In the genomic region with DNA sequence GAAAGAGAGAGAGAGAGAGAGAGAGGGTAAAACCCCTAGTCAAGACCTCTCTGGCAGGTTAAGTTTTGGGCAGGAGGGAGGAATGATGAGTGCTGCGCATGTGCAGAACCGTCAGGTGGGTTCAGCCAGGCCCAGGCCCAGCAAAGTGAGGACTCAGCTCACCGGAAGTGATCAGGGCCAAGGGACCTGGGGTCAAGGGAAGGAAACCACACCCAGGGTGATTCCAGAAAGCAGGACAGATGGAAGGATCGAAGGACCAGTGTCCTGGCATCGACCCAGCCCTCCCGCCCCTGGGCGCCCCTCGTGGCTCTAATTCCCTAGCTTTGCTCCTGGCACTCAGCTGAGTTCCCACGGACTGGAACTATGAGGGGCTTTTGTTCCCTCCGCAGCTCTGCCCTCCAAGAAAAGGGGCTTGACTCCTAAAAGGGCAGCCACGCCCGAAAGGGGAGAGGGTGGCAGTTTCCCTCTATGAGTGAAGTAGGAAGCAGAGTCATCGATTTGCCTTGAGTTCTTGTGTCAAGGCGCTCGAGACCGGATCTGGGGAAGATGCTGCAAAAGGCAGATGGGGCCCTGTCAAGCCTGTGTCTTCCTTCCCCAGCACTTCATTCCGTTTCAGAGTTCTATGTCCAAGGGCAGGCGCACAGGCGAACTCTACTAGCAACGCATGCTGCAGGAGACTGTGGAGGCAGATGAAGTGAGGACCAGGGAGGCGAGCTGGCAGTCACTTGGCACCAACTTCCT, we compare ENCODE assay signal across 9 mouse cellular contexts. TPM values are rescaled to one million over a fixed set of nuclear protein-coding genes. Genes with fewer than 3 reads are reported as not detected.
A peak's percentile ranks its signal among the peaks of the same experiment; 100 is the strongest.
DNase-seq lines count a peak whose midpoint lies in the region; ATAC-seq and TF ChIP-seq lines count a peak whose summit lies in the region.
"Had no signal": no experiment of that assay in that cellular context is flagged by ENCODE, and none has a peak within 500 bp of the region (broad histone marks: within the 10 kb centered on the region; RNA-seq: fewer than 3 reads in every experiment).

No protein-coding gene starts in this region.

- no peak for TF ChIP-seq POLR2A in testis, adult 2 months (IDR thresholded peaks at IDR 0.05; ENCODE audit: control insufficient read depth, low read depth, low read length)

- 0 out of 2 replicates have a peak overlapping the region, but pooled peaks have one; percentile 9 for H3K4me2 ChIP-seq in forebrain, embryonic 14.5 days (ENCODE audit: low read length)
- no peak overlapping the region for H3K4me2 ChIP-seq in forebrain, embryonic 13.5 days
- H3K4me2 ChIP-seq in lung, embryonic 16.5 days (ENCODE audit: low read depth, low read length): 0 out of 2 replicates have a peak overlapping the region, but pooled peaks have one; percentile 27

- ATAC-seq in forebrain, embryonic 14.5 days: no peak
- ATAC-seq in forebrain, embryonic 13.5 days: no peak
- peak; percentile 41 for ATAC-seq in lung, embryonic 16.5 days (ENCODE audit: low read depth)
- no peak for ATAC-seq in activated CD4-positive, CD25-positive, alpha-beta regulatory T cell, adult 4 months

- no peaks in the 10 kb centered on the region for H3K27me3 ChIP-seq in forebrain, embryonic 14.5 days (replicated peaks; ENCODE audit: control insufficient read depth, insufficient read depth, low read length)
- no peaks in the 10 kb centered on the region for H3K27me3 ChIP-seq in forebrain, embryonic 13.5 days
- no peaks in the 10 kb centered on the region for H3K27me3 ChIP-seq in testis, adult 2 months (ENCODE audit: control insufficient read depth, insufficient read depth, low read length)
- no peaks in the 10 kb centered on the region for H3K27me3 ChIP-seq in lung, embryonic 16.5 days (ENCODE audit: control insufficient read depth, insufficient read depth, low read depth, low read length)

- H3K9me3 ChIP-seq in forebrain, embryonic 14.5 days (replicated peaks; ENCODE audit: control insufficient read depth, low read length): no peaks in the 10 kb centered on the region
- H3K9me3 ChIP-seq in forebrain, embryonic 13.5 days (replicated peaks): no peaks in the 10 kb centered on the region
- H3K9me3 ChIP-seq in lung, embryonic 16.5 days (ENCODE audit: control insufficient read depth, low read length): no peaks in the 10 kb centered on the region

- no peak overlapping the region for H3K9ac ChIP-seq in forebrain, embryonic 14.5 days (ENCODE audit: low read length)
- H3K9ac ChIP-seq in forebrain, embryonic 13.5 days: no peak overlapping the region
- no peak overlapping the region for H3K9ac ChIP-seq in lung, embryonic 16.5 days (ENCODE audit: low read length)

- H3K4me1 ChIP-seq in forebrain, embryonic 14.5 days (ENCODE audit: control insufficient read depth, insufficient read depth, low read length): peaks cover 16% of the 10 kb centered on the region
- peaks cover 25% of the 10 kb centered on the region for H3K4me1 ChIP-seq in forebrain, embryonic 13.5 days
- peaks cover 14% of the 10 kb centered on the region for H3K4me1 ChIP-seq in testis, adult 2 months (ENCODE audit: control insufficient read depth, insufficient read depth, low read length)
- peaks cover 45% of the 10 kb centered on the region for H3K4me1 ChIP-seq in lung, embryonic 16.5 days (replicated peaks; ENCODE audit: control insufficient read depth, insufficient read depth, low read length)

- 60% methylated on average over 21 of the region's 21 CpGs for WGBS in forebrain, embryonic 14.5 days
- WGBS in forebrain, embryonic 13.5 days: 67% methylated on average over 21 of the region's 21 CpGs
- 58% methylated on average over 21 of the region's 21 CpGs for WGBS in lung, embryonic 16.5 days

- H3K4me3 ChIP-seq in forebrain, embryonic 14.5 days (ENCODE audit: low read depth, low read length): no peak overlapping the region
- H3K4me3 ChIP-seq in forebrain, embryonic 13.5 days: no peak overlapping the region
- peak overlapping the region; percentile 44 for H3K4me3 ChIP-seq in testis, adult 2 months (ENCODE audit: control insufficient read depth, low read depth, low read length)
- H3K4me3 ChIP-seq in lung, embryonic 16.5 days (ENCODE audit: low read length): no peak overlapping the region

- TF ChIP-seq CTCF in testis, adult 2 months (IDR thresholded peaks at IDR 0.05; ENCODE audit: control insufficient read depth, insufficient read depth, insufficient replicate concordance, low read depth, low read length): no peak

- no peak overlapping the region for H3K27ac ChIP-seq in forebrain, embryonic 14.5 days (ENCODE audit: low read depth, low read length)
- no peak overlapping the region; the same call in 1 of the 2 replicates for H3K27ac ChIP-seq in forebrain, embryonic 13.5 days
- H3K27ac ChIP-seq in testis, adult 2 months (ENCODE audit: control insufficient read depth, insufficient read depth, low read depth, low read length): peak overlapping the region; percentile 26; the same call in 1 of the 2 replicates
- peak overlapping the region; percentile 80 for H3K27ac ChIP-seq in lung, embryonic 16.5 days (ENCODE audit: low read length)

- H3K36me3 ChIP-seq in forebrain, embryonic 14.5 days (ENCODE audit: control insufficient read depth, insufficient read depth, low read length): peaks cover 8% of the 10 kb centered on the region; the same call in 1 of the 2 replicates
- peaks cover 21% of the 10 kb centered on the region for H3K36me3 ChIP-seq in forebrain, embryonic 13.5 days (ENCODE audit: poor library complexity, severe bottlenecking)
- no peaks in the 10 kb centered on the region for H3K36me3 ChIP-seq in testis, adult 2 months (ENCODE audit: control insufficient read depth, insufficient read depth, low read length)
- H3K36me3 ChIP-seq in lung, embryonic 16.5 days (ENCODE audit: control insufficient read depth, insufficient read depth, low read length): peaks cover 10% of the 10 kb centered on the region

- peak; percentile 25 for DNase-seq in forebrain, embryonic 14.5 days (ENCODE audit: low spot score)
- no peak for DNase-seq in testis, postnatal 14 days (ENCODE audit: low spot score)
- no peak for DNase-seq in layer of hippocampus, postnatal 25 days (ENCODE audit: extremely low spot score in 1 of 2, low spot score in 1 of 2)
- no peak for DNase-seq in urinary bladder, postnatal 14 days (ENCODE audit: low spot score)
- DNase-seq: left cerebral cortex, postnatal 4 days had no signal

RNA-seq across cellular contexts. Expression of a gene that starts 12.6 kb away (rescaled TPM):
- 7.9 and 9.6 TPM in 2 replicates for polyA plus RNA-seq in forebrain, embryonic 14.5 days (2014; fragmentation: Nextera tagmentation; extraction: Ambion mirVana)
- polyA plus RNA-seq in forebrain, embryonic 13.5 days (2015; fragmentation: Nextera tagmentation; extraction: Ambion mirVana): 4.2 and 4.6 TPM in 2 replicates
- polyA plus RNA-seq in testis, adult 2 months (2012; rRNA removed): 0.89 and 0.90 TPM in 2 replicates
- polyA plus RNA-seq in lung, embryonic 16.5 days (2015; fragmentation: Nextera tagmentation; extraction: Ambion mirVana): 15.6 and 17.1 TPM in 2 replicates
- total RNA-seq in layer of hippocampus, postnatal 25 days (2021): 1 to 10 TPM; 6.3 to 6.4 TPM
- polyA plus RNA-seq in activated CD4-positive, CD25-positive, alpha-beta regulatory T cell, adult 4 months (2017; shearing (Covaris generic)): under 1 TPM in 1 of 2 experiments, not detected in 1; 0.25 TPM

RNA-seq across cellular contexts. Expression of a gene that starts 24.5 kb away (rescaled TPM):
- 127 and 136 TPM in 2 replicates for polyA plus RNA-seq in forebrain, embryonic 14.5 days (2014; fragmentation: Nextera tagmentation; extraction: Ambion mirVana)
- polyA plus RNA-seq in forebrain, embryonic 13.5 days (2015; fragmentation: Nextera tagmentation; extraction: Ambion mirVana): 147 and 169 TPM in 2 replicates
- polyA plus RNA-seq in testis, adult 2 months (2012; rRNA removed): 63.6 and 69.2 TPM in 2 replicates
- polyA plus RNA-seq in lung, embryonic 16.5 days (2015; fragmentation: Nextera tagmentation; extraction: Ambion mirVana): 155 TPM in 2 replicates
- total RNA-seq in layer of hippocampus, postnatal 25 days (2021): 10 to 100 TPM; 82.5 to 95.6 TPM
- polyA plus RNA-seq in activated CD4-positive, CD25-positive, alpha-beta regulatory T cell, adult 4 months (2017; shearing (Covaris generic)): 100 to 1,000 TPM; 123 to 178 TPM

RNA-seq across cellular contexts. Expression of a gene that starts 26.7 kb away (rescaled TPM):
- 35.5 and 41.1 TPM in 2 replicates for polyA plus RNA-seq in forebrain, embryonic 14.5 days (2014; fragmentation: Nextera tagmentation; extraction: Ambion mirVana)
- polyA plus RNA-seq in forebrain, embryonic 13.5 days (2015; fragmentation: Nextera tagmentation; extraction: Ambion mirVana): 52.6 and 55.9 TPM in 2 replicates
- 31.4 and 32.0 TPM in 2 replicates for polyA plus RNA-seq in testis, adult 2 months (2012; rRNA removed)
- 64.2 and 70.0 TPM in 2 replicates for polyA plus RNA-seq in lung, embryonic 16.5 days (2015; fragmentation: Nextera tagmentation; extraction: Ambion mirVana)
- 1 to 10 TPM; 5.4 to 6.5 TPM for total RNA-seq in layer of hippocampus, postnatal 25 days (2021)
- 10 to 100 TPM; 16.5 to 17.5 TPM for polyA plus RNA-seq in activated CD4-positive, CD25-positive, alpha-beta regulatory T cell, adult 4 months (2017; shearing (Covaris generic))

RNA-seq across cellular contexts. Expression of a gene that starts 43.3 kb away (rescaled TPM):
- 7.0 and 7.1 TPM in 2 replicates for polyA plus RNA-seq in forebrain, embryonic 14.5 days (2014; fragmentation: Nextera tagmentation; extraction: Ambion mirVana)
- polyA plus RNA-seq in forebrain, embryonic 13.5 days (2015; fragmentation: Nextera tagmentation; extraction: Ambion mirVana): 13.1 and 15.5 TPM in 2 replicates
- polyA plus RNA-seq in testis, adult 2 months (2012; rRNA removed): 0.84 and 0.94 TPM in 2 replicates
- polyA plus RNA-seq in lung, embryonic 16.5 days (2015; fragmentation: Nextera tagmentation; extraction: Ambion mirVana): 2.5 and 3.2 TPM in 2 replicates
- total RNA-seq in layer of hippocampus, postnatal 25 days (2021): 1 to 10 TPM; 3.4 TPM
- polyA plus RNA-seq in activated CD4-positive, CD25-positive, alpha-beta regulatory T cell, adult 4 months (2017; shearing (Covaris generic)): under 1 TPM; 0.29 to 0.58 TPM

RNA-seq across cellular contexts. Expression of a gene that starts 48.7 kb away (rescaled TPM):
- polyA plus RNA-seq in forebrain, embryonic 14.5 days (2014; fragmentation: Nextera tagmentation; extraction: Ambion mirVana): not detected in 2 replicates
- polyA plus RNA-seq in forebrain, embryonic 13.5 days (2015; fragmentation: Nextera tagmentation; extraction: Ambion mirVana): not detected in 2 replicates
- 0.06 TPM in 1 of 2 replicates, not detected in the other for polyA plus RNA-seq in testis, adult 2 months (2012; rRNA removed)
- not detected in 2 replicates for polyA plus RNA-seq in lung, embryonic 16.5 days (2015; fragmentation: Nextera tagmentation; extraction: Ambion mirVana)
- total RNA-seq in layer of hippocampus, postnatal 25 days (2021): not detected
- polyA plus RNA-seq in activated CD4-positive, CD25-positive, alpha-beta regulatory T cell, adult 4 months (2017; shearing (Covaris generic)): not detected
- total RNA-seq: left cerebral cortex, postnatal 4 days had no signal

Comparison
In these comparisons a context has a peak if more than half of its experiments do, and no peak if none do; other contexts are left out.
1. H3K27ac ChIP-seq: peak in testis, adult 2 months (single experiment) and lung, embryonic 16.5 days (single experiment); none in forebrain, embryonic 14.5 days (single experiment) and forebrain, embryonic 13.5 days (single experiment).